Mouse (Mus musculus) stomach, embryonic 14.5 days (tissue): Measurements from ENCODE around the gene Olfr1262. TPM values are rescaled to one million over a fixed set of nuclear protein-coding genes. Genes with fewer than 3 reads are reported as not detected.

Experiments
- ATAC-seq: fragments of 200-750 bp; cut with Nextera tagmentation; 2 replicates; pipeline ENCODE4 v1.8.0; 2017; ENCODE audit warnings: low read depth, moderate TSS enrichment; ENCODE audit not compliant: insufficient number of reproducible peaks, insufficient read depth, low FRiP score
- H3K27ac ChIP-seq: fragments of 300-500 bp; sonication (generic); 2 replicates; pipeline ENCODE4 v1.5.1; 2014; ENCODE audit warnings: mild to moderate bottlenecking, low read length, moderate library complexity, mixed read lengths
- H3K27me3 ChIP-seq: fragments of 300-500 bp; sonication (generic); 2 replicates; pipeline ENCODE4 v1.6.1; 2014; ENCODE audit warnings: low read length, control low read depth, mixed read lengths; ENCODE audit not compliant: control insufficient read depth, insufficient read depth
- H3K36me3 ChIP-seq: fragments of 300-500 bp; sonication (generic); 2 replicates; pipeline ENCODE4 v1.6.1; 2014; ENCODE audit warnings: mild to moderate bottlenecking, control low read depth, low read length, moderate library complexity, mixed read lengths; ENCODE audit not compliant: control insufficient read depth, insufficient read depth
- H3K4me1 ChIP-seq: fragments of 300-500 bp; sonication (generic); 2 replicates; pipeline ENCODE4 v1.6.1; 2014; ENCODE audit warnings: low read length, control low read depth, mixed read lengths; ENCODE audit not compliant: control insufficient read depth, insufficient read depth
- H3K4me2 ChIP-seq: fragments of 300-500 bp; sonication (generic); replicated peaks from 2 replicates; pipeline ENCODE4 v1.6.1; 2014; ENCODE audit warnings: low read depth, low read length, control low read depth
- H3K4me3 ChIP-seq: fragments of 300-500 bp; sonication (generic); 2 replicates; pipeline ENCODE4 v1.5.1; 2014; ENCODE audit warnings: low read depth, low read length, control low read depth
- H3K9ac ChIP-seq: fragments of 300-500 bp; sonication (generic); replicated peaks from 2 replicates; pipeline ENCODE4 v1.6.1; 2014; ENCODE audit warnings: low read depth, mild to moderate bottlenecking, control low read depth, low read length, moderate library complexity, mixed read lengths
- H3K9me3 ChIP-seq: fragments of 300-500 bp; sonication (generic); 2 replicates; pipeline ENCODE4 v1.6.1; 2016; ENCODE audit warnings: low read depth, low read length, control low read depth; ENCODE audit not compliant: control insufficient read depth
- WGBS: fragments of 180-500 bp; shearing (Covaris S2); extraction: QIAGEN DNeasy Blood & Tissue Kit; methylation state at CpG from one replicate; pipeline ENCODE4 v1.1.7; 2014; 5-methylcytosine and 5-hydroxymethylcytosine counted together
- polyA plus RNA-seq: library from polyadenylated mRNA; unstranded; fragments of >200 nt; fragmentation: Nextera tagmentation; extraction: Ambion mirVana; gene quantifications from 2 replicates; pipeline ENCODE4 v1.2.1, GENCODE M21; 2014

Olfr1262 gene
- not detected in 2 replicates for polyA plus RNA-seq

DNA sequence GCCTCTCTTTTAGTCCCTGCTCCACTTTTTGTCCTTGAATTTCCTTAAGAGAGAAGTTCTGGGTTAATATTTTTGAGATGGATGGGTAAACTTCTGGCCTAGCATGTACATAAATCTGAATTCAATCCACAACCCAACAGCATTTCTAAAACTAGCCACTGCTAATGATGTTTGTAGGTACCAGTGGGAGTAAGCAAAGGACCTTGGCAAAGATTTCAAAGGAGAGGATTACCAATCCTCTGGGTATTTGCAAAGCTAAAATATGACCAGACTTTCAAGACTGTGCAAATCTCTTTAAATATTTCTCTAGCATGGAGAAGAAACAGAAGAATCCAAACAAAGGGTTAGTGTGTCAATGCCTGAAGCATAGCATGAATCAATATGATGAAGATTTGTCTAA is at the start of gene Olfr1262:
Gene Olfr1262 (plus strand): TSS at position 301 of the 400 bp plus-strand sequence.
- Histone ChIP-seq H3K4me2 (no peak within 1 kb of the TSS), H3K36me3 (no peaks in the 10 kb centered on the region), H3K27ac (no peak within 1 kb of the TSS), H3K9me3 (no peaks in the 10 kb centered on the region), H3K27me3 (no peaks in the 10 kb centered on the region), H3K4me3 (no peak within 1 kb of the TSS), H3K4me1 (no peaks in the 10 kb centered on the region), H3K9ac (no peak within 1 kb of the TSS)
- no peak for ATAC-seq

DNA sequence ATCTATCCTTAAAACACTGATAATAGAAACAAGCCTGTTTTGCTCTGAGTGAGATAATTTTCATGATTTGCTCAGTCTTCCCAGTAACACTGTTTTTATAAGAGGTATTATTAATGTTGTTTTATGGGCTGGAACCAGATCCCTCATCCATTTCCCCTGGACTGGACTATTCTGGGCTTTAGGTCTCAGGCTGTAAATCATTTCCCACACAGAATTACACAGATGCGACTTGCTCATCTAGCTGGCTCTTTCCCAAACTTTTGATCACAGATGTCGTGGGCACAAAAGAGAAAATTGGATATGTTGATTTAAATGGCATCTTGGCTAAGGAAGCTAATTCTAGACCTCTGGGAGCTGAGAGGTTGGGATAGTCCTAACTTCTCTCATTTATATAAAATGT is 25.8 kb upstream of the Olfr1262 start, which contains the start of gene Olfr1260:
Gene Olfr1260 (plus strand): TSS at position 157 of the 400 bp plus-strand sequence.
- no peaks in the 10 kb centered on the region for H3K36me3 ChIP-seq
- H3K27me3 ChIP-seq = no peaks in the 10 kb centered on the region
- H3K27ac ChIP-seq = no peak within 1 kb of the TSS
- no peaks in the 10 kb centered on the region for H3K4me1 ChIP-seq
- no peaks in the 10 kb centered on the region for H3K9me3 ChIP-seq
- ATAC-seq = no peak
- H3K4me2 ChIP-seq = no peak within 1 kb of the TSS
- H3K4me3 ChIP-seq = no peak within 1 kb of the TSS
- WGBS = 51% methylated on average over 2 of the region's 2 CpGs
- H3K9ac ChIP-seq = no peak within 1 kb of the TSS

DNA sequence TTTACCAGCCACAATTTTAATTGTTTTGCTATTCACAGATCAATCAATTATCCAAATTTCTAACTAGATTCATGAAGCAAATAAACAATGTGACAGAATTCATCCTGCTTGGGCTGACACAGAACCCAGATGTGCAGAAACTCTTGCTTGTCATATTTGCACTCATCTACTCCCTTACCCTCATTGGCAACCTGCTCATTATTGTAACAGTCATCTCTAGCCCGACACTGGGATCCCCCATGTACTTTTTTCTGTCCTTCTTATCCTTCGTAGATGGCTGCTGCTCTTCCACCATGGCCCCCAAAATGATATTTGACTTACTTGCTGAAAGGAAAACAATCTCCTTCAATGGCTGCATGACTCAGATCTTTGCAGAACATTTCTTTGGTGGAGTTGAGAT is 22.2 kb upstream of the Olfr1262 start:
- no peak overlapping the region for H3K4me2 ChIP-seq
- ATAC-seq = no peak
- 83% methylated on average over 2 of the region's 2 CpGs for WGBS

DNA sequence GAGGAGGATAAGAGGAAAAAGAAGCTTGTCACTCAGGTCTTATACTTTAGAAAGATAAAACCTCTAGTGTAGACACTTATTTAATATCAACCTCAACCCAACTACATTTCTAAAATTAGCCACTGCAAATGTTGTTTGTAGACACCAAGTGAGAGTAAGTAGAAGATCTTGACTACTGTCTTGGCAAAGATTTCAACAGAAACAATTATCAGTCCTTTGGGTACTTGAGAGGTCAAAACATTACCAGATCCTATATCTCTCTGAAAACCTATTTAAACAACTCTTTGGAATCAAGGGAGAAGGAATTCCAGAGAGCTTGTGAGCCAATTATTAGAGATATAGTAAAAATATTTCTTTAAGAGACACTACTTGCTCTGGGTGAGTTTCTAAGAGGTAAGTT is 9.0 kb upstream of the Olfr1262 start, which contains the start of gene Olfr1261:
Gene Olfr1261 (plus strand): TSS at position 301 of the 400 bp plus-strand sequence.
- Histone ChIP-seq H3K9me3 (no peaks in the 10 kb centered on the region), H3K4me3 (no peak within 1 kb of the TSS), H3K27me3 (no peaks in the 10 kb centered on the region), H3K4me2 (no peak within 1 kb of the TSS), H3K4me1 (no peaks in the 10 kb centered on the region), H3K36me3 (no peaks in the 10 kb centered on the region), H3K9ac (no peak within 1 kb of the TSS), H3K27ac (no peak within 1 kb of the TSS)
- ATAC-seq = no peak

More for the DNA sequence above, 22.2 kb upstream of the Olfr1262 start:
- H3K9me3 ChIP-seq = no peaks in the 10 kb centered on the region
- H3K9ac ChIP-seq = no peak overlapping the region
- no peak overlapping the region for H3K27ac ChIP-seq
- H3K4me1 ChIP-seq = no peaks in the 10 kb centered on the region
- no peaks in the 10 kb centered on the region for H3K27me3 ChIP-seq
- no peak overlapping the region for H3K4me3 ChIP-seq
- no peaks in the 10 kb centered on the region for H3K36me3 ChIP-seq

DNA sequence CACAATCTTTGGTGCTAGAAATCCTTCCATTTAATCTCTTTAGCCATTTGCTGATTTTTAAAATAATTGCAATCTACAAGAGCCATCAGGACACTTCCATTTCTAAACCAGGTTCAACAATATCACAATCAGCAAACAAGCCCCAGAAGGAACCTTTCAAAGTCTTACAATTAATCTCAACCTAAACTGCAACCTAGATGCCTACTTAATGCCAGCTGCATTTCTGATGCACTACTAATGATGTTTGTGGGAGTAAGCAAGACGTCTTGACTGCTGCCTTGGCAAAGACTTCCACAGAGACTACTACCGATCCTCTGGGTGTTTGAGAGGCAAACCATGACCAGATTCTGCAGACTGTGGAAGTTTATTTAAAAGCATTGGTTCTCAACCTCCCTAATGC is 11.9 kb downstream of the Olfr1262 start, which contains the start of gene Olfr1263:
Gene Olfr1263 (plus strand): TSS at position 301 of the 400 bp plus-strand sequence.
- no peaks in the 10 kb centered on the region for H3K4me1 ChIP-seq
- H3K36me3 ChIP-seq = no peaks in the 10 kb centered on the region
- H3K27ac ChIP-seq = no peak within 1 kb of the TSS
- WGBS = 83% methylated on average over 2 of the region's 2 CpGs
- H3K9ac ChIP-seq = no peak within 1 kb of the TSS
- no peaks in the 10 kb centered on the region for H3K9me3 ChIP-seq
- H3K4me2 ChIP-seq = no peak within 1 kb of the TSS
- no peak within 1 kb of the TSS for H3K4me3 ChIP-seq
- ATAC-seq = no peak
- H3K27me3 ChIP-seq = no peaks in the 10 kb centered on the region

DNA sequence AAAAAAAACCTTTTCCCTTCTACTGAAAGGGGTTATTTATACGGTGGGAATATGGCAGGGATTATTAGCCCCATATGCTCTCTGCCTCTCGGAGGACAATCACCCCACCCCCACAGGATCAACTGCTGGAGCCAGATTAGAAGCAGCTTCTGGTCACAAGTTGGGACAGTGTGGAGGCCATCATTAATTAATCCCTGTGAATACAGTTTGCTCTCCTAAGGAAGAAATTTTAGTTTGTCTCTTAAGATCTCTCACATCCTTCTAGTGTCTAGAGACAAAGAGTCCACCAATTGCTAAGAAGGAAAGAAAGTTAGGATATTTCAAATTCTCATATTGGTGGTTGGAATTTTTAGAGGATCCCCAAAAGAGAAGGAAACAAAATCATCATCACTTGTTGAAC is 25.5 kb downstream of the Olfr1262 start, which contains the start of gene Olfr1264:
Gene Olfr1264 (minus strand): TSS at position 101 of the 400 bp plus-strand sequence.
- Histone ChIP-seq H3K36me3 (no peaks in the 10 kb centered on the region), H3K27me3 (no peaks in the 10 kb centered on the region), H3K9me3 (no peaks in the 10 kb centered on the region), H3K4me2 (no peak within 1 kb of the TSS), H3K4me1 (no peaks in the 10 kb centered on the region), H3K27ac (no peak within 1 kb of the TSS), H3K9ac (no peak within 1 kb of the TSS), H3K4me3 (no peak within 1 kb of the TSS)
- 68% methylated on average over 2 of the region's 2 CpGs for WGBS
- no peak for ATAC-seq

DNA sequence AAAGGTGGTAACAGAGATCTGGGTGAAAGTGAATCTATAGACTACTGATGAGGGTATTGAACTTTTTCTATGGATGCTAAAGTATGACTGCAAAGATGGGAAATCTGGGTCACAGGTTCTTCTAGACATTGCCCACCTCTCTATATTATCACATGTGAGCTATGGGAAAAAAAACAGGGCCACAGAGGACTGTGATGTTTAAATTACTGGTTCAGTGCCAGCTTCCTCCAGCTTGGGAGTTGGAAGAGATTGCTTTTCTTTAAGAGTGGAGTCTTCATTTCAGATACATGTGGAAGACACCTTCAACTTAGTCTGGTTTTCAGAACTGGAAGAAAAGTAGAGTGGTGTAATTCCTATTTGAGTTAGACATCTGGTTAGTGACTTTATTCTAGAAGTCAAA is 35.1 kb downstream of the Olfr1262 start, which contains the start of gene Olfr1265:
Gene Olfr1265 (plus strand): TSS at position 301 of the 400 bp plus-strand sequence.
- no peaks in the 10 kb centered on the region for H3K36me3 ChIP-seq
- no peaks in the 10 kb centered on the region for H3K27me3 ChIP-seq

More for the DNA sequence above, 35.1 kb downstream of the Olfr1262 start, which contains the start of gene Olfr1265:
- no peak within 1 kb of the TSS for H3K9ac ChIP-seq
- H3K9me3 ChIP-seq = no peaks in the 10 kb centered on the region
- H3K4me1 ChIP-seq = no peaks in the 10 kb centered on the region
- no peak within 1 kb of the TSS for H3K4me2 ChIP-seq
- H3K4me3 ChIP-seq = no peak within 1 kb of the TSS
- no peak within 1 kb of the TSS for H3K27ac ChIP-seq
- ATAC-seq = no peak
